Mouse (Mus musculus): Measurements from ENCODE around the gene Sdhaf2.

Sdhaf2 gene

GRCm38 (mm10) chr19:10497512-10498160, 28.3 kb downstream of the Sdhaf2 start:
- DNase-seq (ENCODE audit: low read depth) = peak; percentile 61

- no peak for DNase-seq (ENCODE audit: low read depth)
Observed at GRCm38 (mm10) chr19:10496976-10497375, 29.0 kb downstream of the Sdhaf2 start.

- DNase-seq (ENCODE audit: low read depth) = no peak
Observed at GRCm38 (mm10) chr19:10495670-10496069, 30.3 kb downstream of the Sdhaf2 start.

- DNase-seq (ENCODE audit: low read depth) = peak; percentile 37
Observed at GRCm38 (mm10) chr19:10486264-10486738, 39.6 kb downstream of the Sdhaf2 start.

GRCm38 (mm10) chr19:10482703-10483102, 43.2 kb downstream of the Sdhaf2 start, which contains the start of gene Ppp1r32:
TSS of gene Ppp1r32 (minus strand) at chr19:10482928.
- DNase-seq (ENCODE audit: low read depth) = no peak

GRCm38 (mm10) chr19:10479541-10479940, 46.4 kb downstream of the Sdhaf2 start:
- DNase-seq (ENCODE audit: low read depth) = no peak

GRCm38 (mm10) chr19:10473779-10474178, 52.2 kb downstream of the Sdhaf2 start:
- DNase-seq (ENCODE audit: low read depth) = no peak

GRCm38 (mm10) chr19:10472958-10473357, 53.0 kb downstream of the Sdhaf2 start:
- no peak for DNase-seq (ENCODE audit: low read depth)

GRCm38 (mm10) chr19:10469171-10469658, 56.7 kb downstream of the Sdhaf2 start:
- no peak for DNase-seq (ENCODE audit: low read depth)

GRCm38 (mm10) chr19:10464427-10464826, 61.5 kb downstream of the Sdhaf2 start:
- DNase-seq (ENCODE audit: low read depth) = no peak

GRCm38 (mm10) chr19:10461584-10461983, 64.4 kb downstream of the Sdhaf2 start:
- no peak for DNase-seq (ENCODE audit: low read depth)

- DNase-seq (ENCODE audit: low read depth) = no peak
Observed at GRCm38 (mm10) chr19:10459907-10460306, 66.0 kb downstream of the Sdhaf2 start.

GRCm38 (mm10) chr19:10458096-10458495, 67.8 kb downstream of the Sdhaf2 start:
- DNase-seq (ENCODE audit: low read depth) = peak; percentile 81

- DNase-seq (ENCODE audit: low read depth) = no peak
Observed at GRCm38 (mm10) chr19:10457484-10457800, 68.5 kb downstream of the Sdhaf2 start.

- DNase-seq (ENCODE audit: low read depth) = no peak
Observed at GRCm38 (mm10) chr19:10456752-10457483, 69.0 kb downstream of the Sdhaf2 start, which contains the start of gene Lrrc10b. TSS of gene Lrrc10b (minus strand) at chr19:10457473.

GRCm38 (mm10) chr19:10455437-10455806, 70.5 kb downstream of the Sdhaf2 start:
- DNase-seq (ENCODE audit: low read depth) = no peak

- DNase-seq (ENCODE audit: low read depth) = no peak
Observed at GRCm38 (mm10) chr19:10454718-10455436, 71.1 kb downstream of the Sdhaf2 start.
